Mouse (Mus musculus) monocyte, adult 5-6 weeks (primary cell): ENCODE measurements around the gene Gm5565. TPM values are rescaled to one million over a fixed set of nuclear protein-coding genes. Genes with fewer than 3 reads are reported as not detected.
"Not testable (repeated sequence)": the region's sequence is repeated elsewhere in the genome, so short reads cannot be mapped to it uniquely, and the experiment has no call there.

Experiments
- ATAC-seq: fragments of 153-309, 156-312 bp; replicated peaks from 2 replicates; pipeline ENCODE4 v1.8.0; 2017; ENCODE audit warnings: mild to moderate bottlenecking; ENCODE audit not compliant: low TSS enrichment, insufficient number of reproducible peaks, severe bottlenecking, poor library complexity, low FRiP score
- total RNA-seq: library from RNA; stranded (forward); fragments of 200-1000, 200-491, 200-594 nt; gene quantifications from 3 replicates; pipeline ENCODE4 v1.2.3, GENCODE M21; 2017

The Gm5565 gene
- not detected in 3 replicates for total RNA-seq

- ATAC-seq: not testable (repeated sequence)
Measured at GRCm38 (mm10) chr5:146160439-146160838, at the start of gene Gm5565. Gene Gm5565 (minus strand): TSS chr5:146160539.

- no peak for ATAC-seq
Measured at GRCm38 (mm10) chr5:146205537-146205936, 45.2 kb upstream of the Gm5565 start.

GRCm38 (mm10) chr5:146203921-146204320, 43.6 kb upstream of the Gm5565 start:
- no peak for ATAC-seq

- no peak for ATAC-seq
Measured at GRCm38 (mm10) chr5:146200580-146200979, 40.2 kb upstream of the Gm5565 start.

GRCm38 (mm10) chr5:146199540-146199939, 39.2 kb upstream of the Gm5565 start:
- no peak for ATAC-seq

- ATAC-seq: no peak
Measured at GRCm38 (mm10) chr5:146199073-146199472, 38.7 kb upstream of the Gm5565 start.

GRCm38 (mm10) chr5:146193360-146193759, 33.0 kb upstream of the Gm5565 start:
- ATAC-seq: no peak

- ATAC-seq: no peak
Measured at GRCm38 (mm10) chr5:146190501-146191269, 30.3 kb upstream of the Gm5565 start.

GRCm38 (mm10) chr5:146190093-146190492, 29.8 kb upstream of the Gm5565 start:
- ATAC-seq: no peak

GRCm38 (mm10) chr5:146188712-146189111, 28.4 kb upstream of the Gm5565 start:
- ATAC-seq: no peak

GRCm38 (mm10) chr5:146188144-146188543, 27.8 kb upstream of the Gm5565 start:
- no peak for ATAC-seq

- not testable (repeated sequence) for ATAC-seq
Measured at GRCm38 (mm10) chr5:146187441-146187840, 27.1 kb upstream of the Gm5565 start.

- not testable (repeated sequence) for ATAC-seq
Measured at GRCm38 (mm10) chr5:146185204-146185603, 24.9 kb upstream of the Gm5565 start, which contains the start of gene 1700001J03Rik. Gene 1700001J03Rik (minus strand): TSS chr5:146185304.

- ATAC-seq: not testable (repeated sequence)
Measured at GRCm38 (mm10) chr5:146172744-146173143, 12.4 kb upstream of the Gm5565 start.

- ATAC-seq: not testable (repeated sequence)
Measured at GRCm38 (mm10) chr5:146170621-146171020, 10.3 kb upstream of the Gm5565 start, which contains the start of gene Gm6309. Gene Gm6309 (minus strand): TSS chr5:146170721.

- not testable (repeated sequence) for ATAC-seq
Measured at GRCm38 (mm10) chr5:146158326-146158725, 2.0 kb downstream of the Gm5565 start.

GRCm38 (mm10) chr5:146150454-146150853, 9.9 kb downstream of the Gm5565 start:
- ATAC-seq: no peak

GRCm38 (mm10) chr5:146147903-146148302, 12.4 kb downstream of the Gm5565 start:
- no peak for ATAC-seq
